Mouse (Mus musculus) megakaryocyte, embryonic 14.5 days (primary cell): ENCODE measurements around the gene Hdac8. TPM values are rescaled to one million over a fixed set of nuclear protein-coding genes. Genes with fewer than 3 reads are reported as not detected.

Experiments
- H3K27me3 ChIP-seq: replicated peaks from 2 replicates; pipeline ENCODE3; 2012; ENCODE audit warnings: inconsistent platforms
- H3K36me3 ChIP-seq: replicated peaks from 2 replicates; pipeline ENCODE3; 2012; ENCODE audit warnings: low read length, inconsistent platforms, mixed read lengths
- H3K4me1 ChIP-seq: 2 replicates; pipeline ENCODE4 v1.6.1; 2012; ENCODE audit warnings: inconsistent platforms
- H3K4me3 ChIP-seq: replicated peaks from 2 replicates; pipeline ENCODE3; 2012; ENCODE audit warnings: moderate library complexity, mild to moderate bottlenecking, inconsistent platforms
- H3K9me3 ChIP-seq: 2 replicates; pipeline ENCODE4 v1.6.1; 2012; ENCODE audit warnings: inconsistent platforms
- FLI1 ChIP-seq: IDR thresholded peaks from 2 replicates; pipeline ENCODE4 v1.6.1; 2012; ENCODE audit warnings: low read length, inconsistent platforms, mixed read lengths
- GATA1 ChIP-seq: IDR thresholded peaks from 3 replicates; pipeline ENCODE4 v1.6.1; 2012; ENCODE audit warnings: mixed read lengths, low read length, inconsistent platforms, borderline replicate concordance
- polyA plus RNA-seq: library from polyadenylated mRNA; stranded (reverse); fragments of >175 nt; gene quantifications from 2 replicates; pipeline ENCODE4 v1.2.3, GENCODE M21; 2012; ENCODE audit warnings: low replicate concordance; ENCODE audit not compliant: insufficient read depth

Gene Hdac8
- polyA plus RNA-seq, 1 experiment = 5.1 TPM

GRCm38 (mm10) chrX:102304914-102305313 lies 200.2 kb downstream of the Hdac8 start:
- no peak overlapping the region for H3K4me3 ChIP-seq
- no peaks in the 10 kb centered on the region for H3K9me3 ChIP-seq
- H3K27me3 ChIP-seq = peaks cover 22% of the 10 kb centered on the region
- peaks cover 15% of the 10 kb centered on the region for H3K36me3 ChIP-seq
- TF ChIP-seq FLI1 (no peak), GATA1 (no peak)
- H3K4me1 ChIP-seq = peaks cover 6% of the 10 kb centered on the region

GRCm38 (mm10) chrX:102302476-102302875 lies 202.7 kb downstream of the Hdac8 start:
- Histone ChIP-seq H3K36me3 (peaks cover 13% of the 10 kb centered on the region), H3K27me3 (peaks cover 12% of the 10 kb centered on the region), H3K4me3 (no peak overlapping the region), H3K4me1 (no peaks in the 10 kb centered on the region), H3K9me3 (no peaks in the 10 kb centered on the region)
- no peak for TF ChIP-seq GATA1
- no peak for TF ChIP-seq FLI1

GRCm38 (mm10) chrX:102284889-102285288 lies 220.3 kb downstream of the Hdac8 start:
- H3K9me3 ChIP-seq = peaks cover 5% of the 10 kb centered on the region; the same call in 1 of the 2 replicates
- peaks cover 9% of the 10 kb centered on the region for H3K27me3 ChIP-seq
- no peak overlapping the region for H3K4me3 ChIP-seq
- TF ChIP-seq FLI1 = no peak
- TF ChIP-seq GATA1 = no peak
- H3K4me1 ChIP-seq = no peaks in the 10 kb centered on the region
- H3K36me3 ChIP-seq = peaks cover 7% of the 10 kb centered on the region

- TF ChIP-seq FLI1 (no peak), GATA1 (no peak)
- peaks cover 64% of the 10 kb centered on the region for H3K27me3 ChIP-seq
- H3K4me1 ChIP-seq = no peaks in the 10 kb centered on the region
- no peak overlapping the region for H3K4me3 ChIP-seq
- H3K36me3 ChIP-seq = no peaks in the 10 kb centered on the region
- no peaks in the 10 kb centered on the region for H3K9me3 ChIP-seq
Measured at GRCm38 (mm10) chrX:102262620-102263345, 242.4 kb downstream of the Hdac8 start.

- Histone ChIP-seq H3K36me3 (no peaks in the 10 kb centered on the region), H3K9me3 (no peaks in the 10 kb centered on the region), H3K27me3 (peaks cover 65% of the 10 kb centered on the region), H3K4me3 (no peak overlapping the region), H3K4me1 (no peaks in the 10 kb centered on the region)
- no peak for TF ChIP-seq FLI1
- TF ChIP-seq GATA1 = no peak
Measured at GRCm38 (mm10) chrX:102259772-102260171, 245.4 kb downstream of the Hdac8 start.

- peaks cover 30% of the 10 kb centered on the region for H3K4me1 ChIP-seq
- no peaks in the 10 kb centered on the region for H3K36me3 ChIP-seq
- H3K4me3 ChIP-seq = no peak overlapping the region
- TF ChIP-seq GATA1 (no peak), FLI1 (no peak)
- H3K9me3 ChIP-seq = peaks cover 23% of the 10 kb centered on the region
- H3K27me3 ChIP-seq = peaks cover 70% of the 10 kb centered on the region
Measured at GRCm38 (mm10) chrX:102253892-102254291, 251.3 kb downstream of the Hdac8 start.

- H3K9me3 ChIP-seq = peaks cover 29% of the 10 kb centered on the region
- peaks cover 30% of the 10 kb centered on the region for H3K4me1 ChIP-seq
- no peak for TF ChIP-seq GATA1
- no peaks in the 10 kb centered on the region for H3K36me3 ChIP-seq
- H3K27me3 ChIP-seq = peaks cover 81% of the 10 kb centered on the region
- peak within 1 kb of the TSS; percentile 89 for H3K4me3 ChIP-seq
Measured at GRCm38 (mm10) chrX:102251937-102252860, 253.0 kb downstream of the Hdac8 start, which contains the start of gene Cited1. Cited1 (minus strand) TSS chrX:102252181.

- H3K36me3 ChIP-seq = no peaks in the 10 kb centered on the region
- H3K4me3 ChIP-seq = peak overlapping the region; percentile 89
- peaks cover 30% of the 10 kb centered on the region for H3K4me1 ChIP-seq
- peaks cover 90% of the 10 kb centered on the region for H3K27me3 ChIP-seq
- TF ChIP-seq FLI1 (no peak), GATA1 (no peak)
- H3K9me3 ChIP-seq = peaks cover 34% of the 10 kb centered on the region
Measured at GRCm38 (mm10) chrX:102251221-102251936, 253.8 kb downstream of the Hdac8 start.

- peaks cover 94% of the 10 kb centered on the region for H3K27me3 ChIP-seq
- H3K36me3 ChIP-seq = no peaks in the 10 kb centered on the region
- H3K9me3 ChIP-seq = peaks cover 34% of the 10 kb centered on the region
- peaks cover 30% of the 10 kb centered on the region for H3K4me1 ChIP-seq
- TF ChIP-seq FLI1 = no peak
- H3K4me3 ChIP-seq = peak overlapping the region; percentile 89
Measured at GRCm38 (mm10) chrX:102250891-102251170, 254.3 kb downstream of the Hdac8 start.
